Mouse (Mus musculus): ENCODE measurements around the gene Gm4788.
"Not testable (repeated sequence)": the region's sequence is repeated elsewhere in the genome, so short reads cannot be mapped to it uniquely, and the experiment has no call there.

GRCm38 (mm10) chr1:139716249-139716648 is 64.8 kb downstream of the Gm4788 start:
- TF ChIP-seq GATA1 (IDR thresholded peaks at IDR 0.05; ENCODE audit: borderline replicate concordance, low read length); FLI1 (IDR thresholded peaks at IDR 0.05; ENCODE audit: low read length): not testable (repeated sequence)

Measured in megakaryocyte, embryonic 14.5 days (primary cell).